Mouse (Mus musculus): ENCODE results near the gene Lrfn4. TPM values are rescaled to one million over a fixed set of nuclear protein-coding genes. Genes with fewer than 3 reads are reported as not detected.
"Not testable (repeated sequence)": the region's sequence is repeated elsewhere in the genome, so short reads cannot be mapped to it uniquely, and the experiment has no call there.

Gene Lrfn4
- polyA plus RNA-seq, 1 experiment from 2014 or later: 0.28 TPM

DNA sequence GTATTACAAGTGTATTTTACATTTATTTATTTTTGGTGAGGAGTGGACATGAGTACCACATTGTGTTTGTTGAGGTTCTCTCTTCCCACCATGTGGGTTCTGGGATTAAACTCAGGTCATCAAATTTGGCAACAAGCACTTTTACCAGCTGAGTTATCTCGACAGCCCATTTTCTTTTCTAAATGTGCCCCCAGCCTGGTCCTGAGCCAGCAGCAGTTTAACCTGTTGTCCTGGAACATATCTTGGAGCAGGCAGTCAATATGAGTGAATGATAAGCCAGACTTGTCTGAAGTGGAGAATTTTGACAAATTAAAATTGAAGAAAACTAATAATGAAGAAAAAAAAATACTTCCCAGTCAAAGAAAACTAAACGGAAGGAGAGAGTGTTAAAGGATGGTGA, 19.4 kb downstream of the Lrfn4 start:
- no peak overlapping the region for H3K9ac ChIP-seq (ENCODE audit: low read depth, low read length)
- no peaks in the 10 kb centered on the region; the same call in 1 of the 2 replicates for H3K4me1 ChIP-seq (ENCODE audit: control insufficient read depth, low read depth, low read length)
- H3K27ac ChIP-seq (ENCODE audit: low read length): no peak overlapping the region
- ATAC-seq (ENCODE audit: low read depth): no peak
- WGBS (ENCODE audit: insufficient replicate concordance): 52% methylated on average over 2 of the region's 2 CpGs
- no peaks in the 10 kb centered on the region for H3K36me3 ChIP-seq (ENCODE audit: control insufficient read depth, insufficient read depth)
- H3K27me3 ChIP-seq (ENCODE audit: control insufficient read depth, insufficient read depth, low read depth, low read length): no peaks in the 10 kb centered on the region
- no peak overlapping the region for H3K4me3 ChIP-seq (ENCODE audit: low read depth, low read length)
- no peak overlapping the region for H3K4me2 ChIP-seq (ENCODE audit: low read depth, low read length)
- no peaks in the 10 kb centered on the region for H3K9me3 ChIP-seq (replicated peaks; ENCODE audit: control insufficient read depth, low read length)

DNA sequence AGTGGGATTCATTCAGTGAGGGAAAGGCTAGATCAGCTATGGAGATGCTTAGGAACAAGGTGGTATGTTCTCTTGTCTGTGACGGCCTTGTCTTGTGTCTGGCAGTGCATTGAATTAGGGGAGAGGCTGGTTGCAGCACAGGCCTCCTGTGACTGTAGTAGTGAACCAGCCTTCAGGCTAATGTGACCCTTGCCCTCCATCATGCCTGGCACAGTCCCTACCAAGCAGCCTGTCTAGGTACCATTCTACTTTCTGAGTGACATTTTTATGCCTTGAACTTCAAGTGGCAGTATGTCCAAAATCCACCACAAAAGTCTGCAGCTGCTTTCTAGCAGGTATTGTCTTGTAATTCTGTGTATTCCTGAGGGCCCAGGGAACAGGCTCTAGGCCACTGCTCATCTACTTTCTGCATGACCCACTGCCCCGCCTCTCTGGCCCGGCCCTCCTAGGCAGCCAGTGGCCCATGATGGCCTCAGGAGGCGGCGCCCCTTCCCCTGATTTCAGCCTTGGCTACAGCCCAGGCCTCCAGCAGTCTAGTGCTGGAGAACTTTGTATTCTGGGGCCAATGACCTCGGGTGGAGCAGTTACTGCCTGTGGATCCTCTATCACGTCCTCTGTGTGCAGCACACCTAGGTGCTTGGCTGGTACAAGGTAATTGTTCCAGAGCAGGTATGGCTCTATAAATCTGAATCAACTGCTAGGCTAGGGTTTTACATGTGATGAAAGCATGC, 21.5 kb downstream of the Lrfn4 start:
- H3K9ac ChIP-seq (ENCODE audit: low read depth, low read length): peak overlapping the region; percentile 33; the same call in 1 of the 2 replicates
- peak overlapping the region; percentile 39; the same call in 1 of the 2 replicates for H3K4me2 ChIP-seq (ENCODE audit: low read depth, low read length)

DNA sequence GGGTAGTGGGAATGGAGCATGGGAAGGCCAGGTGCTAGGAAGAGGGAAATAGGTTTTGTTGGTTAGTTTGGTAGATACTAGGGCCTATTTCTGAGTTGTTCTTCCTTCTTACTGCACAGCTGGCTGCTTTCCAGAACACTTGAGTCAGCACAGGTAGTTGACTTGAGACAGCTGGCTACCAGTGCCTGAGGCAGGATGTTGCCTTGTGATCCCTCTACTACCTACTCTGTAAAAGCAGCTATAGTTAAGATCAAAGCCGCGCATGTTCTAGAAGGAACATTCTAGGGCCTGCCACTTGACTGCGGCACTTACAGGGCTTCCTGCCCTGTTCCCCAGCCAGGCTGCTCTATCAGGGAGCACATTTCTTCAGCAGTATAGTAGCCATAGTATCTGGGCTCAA, 25.4 kb downstream of the Lrfn4 start:
- Histone ChIP-seq H3K9ac (ENCODE audit: low read depth, low read length) (no peak overlapping the region), H3K27me3 (ENCODE audit: control insufficient read depth, insufficient read depth, low read depth, low read length) (no peaks in the 10 kb centered on the region), H3K4me1 (ENCODE audit: control insufficient read depth, low read depth, low read length) (no peaks in the 10 kb centered on the region), H3K4me3 (ENCODE audit: low read depth, low read length) (no peak overlapping the region), H3K4me2 (ENCODE audit: low read depth, low read length) (no peak overlapping the region), H3K27ac (ENCODE audit: low read length) (no peak overlapping the region), H3K36me3 (ENCODE audit: control insufficient read depth, insufficient read depth) (no peaks in the 10 kb centered on the region), H3K9me3 (replicated peaks; ENCODE audit: control insufficient read depth, low read length) (no peaks in the 10 kb centered on the region)
- ATAC-seq (ENCODE audit: low read depth): no peak
- 78% methylated on average over 3 of the region's 3 CpGs for WGBS (ENCODE audit: insufficient replicate concordance)

More for the DNA sequence above, 21.5 kb downstream of the Lrfn4 start:
- WGBS (ENCODE audit: insufficient replicate concordance): 52% methylated on average over 7 of the region's 7 CpGs
- Histone ChIP-seq H3K36me3 (ENCODE audit: control insufficient read depth, insufficient read depth) (no peaks in the 10 kb centered on the region), H3K4me1 (ENCODE audit: control insufficient read depth, low read depth, low read length) (no peaks in the 10 kb centered on the region), H3K9me3 (replicated peaks; ENCODE audit: control insufficient read depth, low read length) (no peaks in the 10 kb centered on the region), H3K4me3 (ENCODE audit: low read depth, low read length) (peak overlapping the region; percentile 37), H3K27ac (ENCODE audit: low read length) (peak overlapping the region; percentile 73), H3K27me3 (ENCODE audit: control insufficient read depth, insufficient read depth, low read depth, low read length) (no peaks in the 10 kb centered on the region)
- ATAC-seq (ENCODE audit: low read depth): peak; percentile 89

GRCm38 (mm10) chr19:4589081-4589480, 26.4 kb downstream of the Lrfn4 start:
- H3K4me2 ChIP-seq (ENCODE audit: low read depth, low read length): no peak overlapping the region
- no peaks in the 10 kb centered on the region for H3K9me3 ChIP-seq (replicated peaks; ENCODE audit: control insufficient read depth, low read length)
- WGBS (ENCODE audit: insufficient replicate concordance): 64% methylated on average over 1 of the region's 1 CpGs
- H3K4me3 ChIP-seq (ENCODE audit: low read depth, low read length): no peak overlapping the region
- no peak overlapping the region for H3K27ac ChIP-seq (ENCODE audit: low read length)
- H3K9ac ChIP-seq (ENCODE audit: low read depth, low read length): no peak overlapping the region
- H3K27me3 ChIP-seq (ENCODE audit: control insufficient read depth, insufficient read depth, low read depth, low read length): no peaks in the 10 kb centered on the region
- 0 out of 2 replicates have a peak, but pooled peaks have one; percentile 14 for ATAC-seq (ENCODE audit: low read depth)
- H3K36me3 ChIP-seq (ENCODE audit: control insufficient read depth, insufficient read depth): no peaks in the 10 kb centered on the region
- H3K4me1 ChIP-seq (ENCODE audit: control insufficient read depth, low read depth, low read length): no peaks in the 10 kb centered on the region

GRCm38 (mm10) chr19:4588430-4588829, 27.0 kb downstream of the Lrfn4 start:
- WGBS (ENCODE audit: insufficient replicate concordance): 53% methylated on average over 3 of the region's 3 CpGs
- ATAC-seq (ENCODE audit: low read depth): peak; percentile 51
- no peak overlapping the region for H3K9ac ChIP-seq (ENCODE audit: low read depth, low read length)

DNA sequence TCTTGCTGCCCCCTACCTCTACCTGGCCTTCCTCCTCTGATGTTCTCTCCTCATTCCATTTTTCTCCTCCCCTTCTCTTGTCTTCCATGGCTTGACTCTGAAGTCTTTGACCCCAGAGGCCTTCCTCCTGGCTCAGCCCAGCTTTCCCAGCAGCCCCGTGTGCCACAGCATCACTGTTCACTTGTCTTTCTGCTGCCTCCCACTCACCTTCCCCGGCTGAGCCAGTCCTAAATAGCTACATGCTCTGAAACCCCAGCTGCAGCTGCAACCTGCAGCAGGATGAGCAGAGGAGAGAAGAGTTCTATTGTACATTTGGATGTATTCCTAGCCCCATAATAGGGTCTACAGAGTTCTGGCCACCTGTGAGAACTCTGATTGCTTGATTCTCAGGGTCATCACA, 28.0 kb downstream of the Lrfn4 start:
- Histone ChIP-seq H3K4me1 (ENCODE audit: control insufficient read depth, low read depth, low read length) (no peaks in the 10 kb centered on the region), H3K4me3 (ENCODE audit: low read depth, low read length) (no peak overlapping the region), H3K4me2 (ENCODE audit: low read depth, low read length) (no peak overlapping the region), H3K27ac (ENCODE audit: low read length) (no peak overlapping the region), H3K9ac (ENCODE audit: low read depth, low read length) (no peak overlapping the region), H3K36me3 (ENCODE audit: control insufficient read depth, insufficient read depth) (no peaks in the 10 kb centered on the region), H3K27me3 (ENCODE audit: control insufficient read depth, insufficient read depth, low read depth, low read length) (no peaks in the 10 kb centered on the region), H3K9me3 (replicated peaks; ENCODE audit: control insufficient read depth, low read length) (no peaks in the 10 kb centered on the region)
- 46% methylated on average over 2 of the region's 2 CpGs for WGBS (ENCODE audit: insufficient replicate concordance)
- no peak for ATAC-seq (ENCODE audit: low read depth)

More at GRCm38 (mm10) chr19:4588430-4588829, 27.0 kb downstream of the Lrfn4 start:
- Histone ChIP-seq H3K4me1 (ENCODE audit: control insufficient read depth, low read depth, low read length) (no peaks in the 10 kb centered on the region), H3K9me3 (replicated peaks; ENCODE audit: control insufficient read depth, low read length) (no peaks in the 10 kb centered on the region), H3K4me3 (ENCODE audit: low read depth, low read length) (no peak overlapping the region), H3K36me3 (ENCODE audit: control insufficient read depth, insufficient read depth) (no peaks in the 10 kb centered on the region), H3K27me3 (ENCODE audit: control insufficient read depth, insufficient read depth, low read depth, low read length) (no peaks in the 10 kb centered on the region), H3K27ac (ENCODE audit: low read length) (no peak overlapping the region), H3K4me2 (ENCODE audit: low read depth, low read length) (no peak overlapping the region)

DNA sequence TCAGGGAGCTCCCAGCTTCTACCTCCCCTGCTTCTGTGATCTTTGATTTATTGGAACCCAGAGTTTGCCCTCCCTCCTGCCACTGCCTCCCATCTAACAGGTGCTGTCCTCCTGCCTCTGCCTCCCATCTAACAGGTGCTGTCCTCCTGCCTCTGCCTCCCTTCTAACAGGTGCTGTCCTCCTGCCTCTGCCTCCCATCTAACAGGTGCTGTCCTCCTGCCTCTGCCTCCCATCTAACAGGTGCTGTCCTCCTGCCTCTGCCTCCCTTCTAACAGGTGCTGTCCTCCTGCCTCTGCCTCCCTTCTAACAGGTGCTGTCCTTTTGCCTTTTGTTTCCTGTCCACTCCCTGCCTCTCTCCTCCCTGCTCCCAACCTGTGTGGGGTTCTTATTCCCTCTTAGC, 28.7 kb downstream of the Lrfn4 start:
- not testable (repeated sequence) for H3K27ac ChIP-seq (ENCODE audit: low read length); H3K4me3 ChIP-seq (ENCODE audit: low read depth, low read length); H3K4me2 ChIP-seq (ENCODE audit: low read depth, low read length); H3K9ac ChIP-seq (ENCODE audit: low read depth, low read length); H3K4me1 ChIP-seq (ENCODE audit: control insufficient read depth, low read depth, low read length); H3K27me3 ChIP-seq (ENCODE audit: control insufficient read depth, insufficient read depth, low read depth, low read length); H3K36me3 ChIP-seq (ENCODE audit: control insufficient read depth, insufficient read depth); H3K9me3 ChIP-seq (replicated peaks; ENCODE audit: control insufficient read depth, low read length); ATAC-seq (ENCODE audit: low read depth)

DNA sequence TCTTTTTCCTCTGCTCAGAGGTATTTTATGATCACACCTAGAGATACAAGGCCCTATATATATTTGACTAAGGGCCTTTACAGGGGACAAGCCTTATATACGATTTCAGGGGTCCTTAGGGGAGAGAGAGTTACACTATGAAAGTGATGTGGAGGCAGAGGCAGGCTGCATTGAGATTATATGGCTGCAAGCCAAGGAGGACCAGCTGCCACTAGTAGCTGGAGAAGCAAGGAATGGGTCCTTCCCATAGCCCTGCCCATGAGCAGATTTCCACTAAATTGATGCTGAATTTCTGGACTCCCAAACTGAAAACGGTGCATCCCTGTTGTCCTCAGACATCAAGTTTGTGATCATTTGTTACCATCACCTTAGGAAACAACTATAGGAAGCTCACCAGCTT, 31.6 kb downstream of the Lrfn4 start:
- ATAC-seq (ENCODE audit: low read depth): no peak
- H3K4me2 ChIP-seq (ENCODE audit: low read depth, low read length): no peak overlapping the region
- 57% methylated on average over 2 of the region's 2 CpGs for WGBS (ENCODE audit: insufficient replicate concordance)
- no peaks in the 10 kb centered on the region for H3K27me3 ChIP-seq (ENCODE audit: control insufficient read depth, insufficient read depth, low read depth, low read length)
- no peaks in the 10 kb centered on the region for H3K36me3 ChIP-seq (ENCODE audit: control insufficient read depth, insufficient read depth)
- H3K9me3 ChIP-seq (replicated peaks; ENCODE audit: control insufficient read depth, low read length): no peaks in the 10 kb centered on the region
- no peak overlapping the region for H3K4me3 ChIP-seq (ENCODE audit: low read depth, low read length)
- no peak overlapping the region for H3K27ac ChIP-seq (ENCODE audit: low read length)
- H3K4me1 ChIP-seq (ENCODE audit: control insufficient read depth, low read depth, low read length): no peaks in the 10 kb centered on the region; the same call in 1 of the 2 replicates
- no peak overlapping the region for H3K9ac ChIP-seq (ENCODE audit: low read depth, low read length)

DNA sequence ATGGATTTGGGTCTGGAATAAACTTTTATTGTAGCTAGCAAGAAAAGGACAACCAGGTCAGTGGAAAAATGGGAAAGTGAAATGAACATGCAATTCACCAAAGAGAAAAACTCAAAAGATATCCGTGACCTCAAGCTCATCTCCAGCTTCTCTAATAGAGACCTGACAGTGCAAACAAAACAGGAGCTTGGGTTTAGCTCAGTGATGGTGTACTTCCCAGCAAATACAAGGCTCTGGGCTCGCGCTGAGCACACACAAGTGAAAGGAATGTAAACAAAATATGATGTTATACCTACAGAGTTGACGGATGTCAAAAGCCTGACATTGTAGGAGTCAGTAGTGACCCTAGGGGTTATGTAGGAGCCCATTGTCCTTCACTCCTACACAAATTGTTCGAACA, 36.2 kb downstream of the Lrfn4 start:
- 55% methylated on average over 5 of the region's 5 CpGs for WGBS (ENCODE audit: insufficient replicate concordance)
- no peak overlapping the region for H3K4me3 ChIP-seq (ENCODE audit: low read depth, low read length)
- H3K27me3 ChIP-seq (ENCODE audit: control insufficient read depth, insufficient read depth, low read depth, low read length): no peaks in the 10 kb centered on the region
- no peaks in the 10 kb centered on the region for H3K36me3 ChIP-seq (ENCODE audit: control insufficient read depth, insufficient read depth)
- H3K9ac ChIP-seq (ENCODE audit: low read depth, low read length): no peak overlapping the region
- H3K9me3 ChIP-seq (replicated peaks; ENCODE audit: control insufficient read depth, low read length): no peaks in the 10 kb centered on the region
- H3K4me1 ChIP-seq (ENCODE audit: control insufficient read depth, low read depth, low read length): peaks cover 5% of the 10 kb centered on the region; the same call in 1 of the 2 replicates
- H3K27ac ChIP-seq (ENCODE audit: low read length): peak overlapping the region; percentile 21
- H3K4me2 ChIP-seq (ENCODE audit: low read depth, low read length): no peak overlapping the region
- peak; percentile 51 for ATAC-seq (ENCODE audit: low read depth)
